Mouse (Mus musculus): ENCODE results near the gene Pik3cd.

GRCm38 (mm10) chr4:149733748-149734147 lies 31.4 kb upstream of the Pik3cd start:
- no peak for TF ChIP-seq GATA1 (IDR thresholded peaks at IDR 0.05; ENCODE audit: low read length)
- no peak for TF ChIP-seq TAL1 (IDR thresholded peaks at IDR 0.05; ENCODE audit: low read length)

Data from erythroblast, embryonic 14.5 days (primary cell).